Mouse (Mus musculus) midbrain, postnatal 0 days (tissue): Measurements from ENCODE around the gene Rit1. TPM values are rescaled to one million over a fixed set of nuclear protein-coding genes. Genes with fewer than 3 reads are reported as not detected.

Experiments used
- ATAC-seq: fragments of 200-750 bp; cut with Nextera tagmentation; 2 replicates; pipeline ENCODE4 v1.8.0; 2017; ENCODE audit warnings: moderate number of reproducible peaks, mild to moderate bottlenecking, moderate TSS enrichment, moderate library complexity; ENCODE audit not compliant: low FRiP score
- DNase-seq: peaks from one replicate; pipeline ENCODE4 v3.0.0-alpha.2; 2015; ENCODE audit warnings: low spot score
- H3K27ac ChIP-seq: fragments of 300-500 bp; sonication (generic); 2 replicates; pipeline ENCODE4 v1.5.1; 2014; ENCODE audit warnings: low read depth, mild to moderate bottlenecking, low read length, mixed read lengths
- H3K27me3 ChIP-seq: fragments of 300-500 bp; sonication (generic); 2 replicates; pipeline ENCODE4 v1.6.1; 2014; ENCODE audit warnings: low read length, control low read depth, mixed read lengths; ENCODE audit not compliant: insufficient read depth
- H3K36me3 ChIP-seq: fragments of 300-500 bp; sonication (generic); 2 replicates; pipeline ENCODE4 v1.6.1; 2014; ENCODE audit warnings: low read length, control low read depth, mixed read lengths; ENCODE audit not compliant: insufficient read depth
- H3K4me1 ChIP-seq: fragments of 300-500 bp; sonication (generic); 2 replicates; pipeline ENCODE4 v1.6.1; 2014; ENCODE audit warnings: mild to moderate bottlenecking, control low read depth, antibody characterized with exemption, low read length, mixed read lengths; ENCODE audit not compliant: insufficient read depth
- H3K4me2 ChIP-seq: fragments of 300-500 bp; sonication (generic); 2 replicates; pipeline ENCODE4 v1.6.1; 2014; ENCODE audit warnings: low read depth, mild to moderate bottlenecking, low read length, mixed read lengths; ENCODE audit not compliant: poor library complexity, severe bottlenecking
- H3K4me3 ChIP-seq: fragments of 300-500 bp; sonication (generic); 2 replicates; pipeline ENCODE4 v1.5.1; 2014; ENCODE audit warnings: low read depth, mild to moderate bottlenecking, low read length, moderate library complexity
- H3K9ac ChIP-seq: fragments of 300-500 bp; sonication (generic); replicated peaks from 2 replicates; pipeline ENCODE4 v1.6.1; 2014; ENCODE audit warnings: mild to moderate bottlenecking, low read length, moderate library complexity, mixed read lengths; ENCODE audit not compliant: poor library complexity, severe bottlenecking
- H3K9me3 ChIP-seq: fragments of 300-500 bp; sonication (generic); 2 replicates; pipeline ENCODE4 v1.6.1; 2016; ENCODE audit warnings: low read length, control low read depth
- CTCF ChIP-seq: IDR thresholded peaks from 2 replicates; pipeline ENCODE4 v1.5.1; 2016; ENCODE audit warnings: antibody characterized with exemption, mild to moderate bottlenecking
- WGBS: fragments of 180-500 bp; shearing (Covaris S2); extraction: QIAGEN DNeasy Blood & Tissue Kit; methylation state at CpG from one replicate; pipeline ENCODE4 v1.1.7; 2014; 5-methylcytosine and 5-hydroxymethylcytosine counted together
- polyA plus RNA-seq: library from polyadenylated mRNA; unstranded; fragments of >200 nt; fragmentation: Nextera tagmentation; extraction: Ambion mirVana; gene quantifications from 2 replicates; pipeline ENCODE4 v1.2.1, GENCODE M21; 2015
- total RNA-seq: library from RNA; depleted of rRNA; stranded (reverse); fragments of >200 nt; gene quantifications from 2 replicates; pipeline ENCODE4 v1.2.3, GENCODE M21; 2014

Gene Rit1
- total and polyA plus RNA-seq, 2 experiments from 2014 or later: 73.5 to 88.3 TPM

DNA sequence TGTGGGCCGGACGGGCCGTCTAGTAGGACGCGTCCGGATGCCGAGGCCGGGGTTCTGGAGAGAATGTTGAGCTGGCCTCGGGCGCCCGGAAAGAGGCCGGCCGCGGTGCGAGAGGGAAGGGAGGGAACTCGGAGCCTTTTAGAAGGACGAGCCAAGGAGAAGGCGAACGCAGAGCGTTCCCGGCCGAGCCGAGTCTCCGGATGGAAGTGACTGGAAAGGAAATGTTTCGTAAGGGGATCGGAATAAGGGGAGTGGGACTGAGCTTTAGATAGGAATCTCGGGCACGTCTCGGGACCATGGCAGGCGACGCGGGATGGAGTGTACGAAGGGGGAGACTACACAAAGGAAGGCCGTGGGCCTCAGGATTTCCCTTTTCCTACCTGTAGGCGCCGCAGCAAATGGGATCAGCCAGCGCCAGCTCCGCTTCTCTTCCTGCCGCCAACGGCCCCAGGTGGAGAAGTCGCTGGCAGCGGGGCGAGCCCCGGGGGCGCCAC lies 30.6 kb upstream of the Rit1 start:
- ATAC-seq: peak; percentile 70
- peak overlapping the region; percentile 70 for H3K4me3 ChIP-seq
- H3K27ac ChIP-seq: peak overlapping the region; percentile 95
- under 1% methylated on average over 39 of the region's 45 CpGs for WGBS
- H3K4me2 ChIP-seq: peak overlapping the region; percentile 70
- no peaks in the 10 kb centered on the region for H3K9me3 ChIP-seq
- TF ChIP-seq CTCF: peak; percentile 58
- H3K36me3 ChIP-seq: peaks cover 20% of the 10 kb centered on the region
- H3K4me1 ChIP-seq: no peaks in the 10 kb centered on the region; the same call in 1 of the 2 replicates
- peak overlapping the region; percentile 95 for H3K9ac ChIP-seq
- no peaks in the 10 kb centered on the region for H3K27me3 ChIP-seq
- peak; percentile 81 for DNase-seq

DNA sequence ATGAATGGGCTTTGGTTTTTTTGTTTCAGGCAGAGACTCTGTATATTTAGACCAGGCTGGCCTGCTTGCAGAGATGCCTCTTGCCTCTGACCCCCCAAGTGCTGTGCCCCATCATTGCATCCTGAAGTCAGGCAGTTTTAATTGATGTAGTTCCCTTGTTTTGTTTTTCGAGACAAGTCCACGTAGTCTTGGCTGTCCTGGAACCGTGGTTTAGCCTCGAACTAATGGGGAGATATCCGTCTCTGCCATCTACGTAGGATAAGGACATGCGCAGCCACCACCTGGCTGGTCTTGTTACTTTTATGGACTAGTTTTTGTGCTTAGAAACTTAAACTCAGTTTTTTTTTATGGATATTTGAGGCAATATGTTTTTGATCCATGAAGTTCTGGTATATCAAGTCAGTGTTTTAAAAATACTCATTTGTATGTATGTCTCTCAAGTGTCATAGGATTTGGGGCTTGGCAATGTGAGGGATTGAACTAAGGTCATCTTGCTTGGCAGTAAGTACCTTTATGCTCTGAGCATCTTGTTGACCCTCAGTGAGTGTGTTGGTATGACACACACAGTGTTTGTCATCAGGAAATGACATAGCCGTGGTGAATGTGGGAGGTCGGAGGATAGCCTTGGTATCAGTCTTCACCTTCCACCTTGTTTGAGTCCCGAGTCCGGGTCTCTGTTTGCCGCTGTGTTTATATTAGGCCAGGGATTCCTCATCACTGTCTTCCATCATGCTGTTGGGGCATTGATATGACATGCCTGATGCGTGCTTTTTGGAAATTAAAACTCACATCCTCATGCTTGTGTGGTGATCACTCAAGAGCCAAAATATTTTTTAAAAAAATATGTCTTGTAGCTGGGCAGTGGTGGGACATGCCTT lies 29.7 kb upstream of the Rit1 start:
- no peak for ATAC-seq
- H3K9me3 ChIP-seq: no peaks in the 10 kb centered on the region
- peak overlapping the region; percentile 95 for H3K27ac ChIP-seq
- 53% methylated on average over 13 of the region's 13 CpGs for WGBS
- TF ChIP-seq CTCF: no peak
- peak overlapping the region; percentile 70 for H3K4me2 ChIP-seq
- peak overlapping the region; percentile 70 for H3K4me3 ChIP-seq
- peak overlapping the region; percentile 95 for H3K9ac ChIP-seq
- DNase-seq: no peak
- no peaks in the 10 kb centered on the region; the same call in 1 of the 2 replicates for H3K4me1 ChIP-seq
- no peaks in the 10 kb centered on the region for H3K27me3 ChIP-seq
- H3K36me3 ChIP-seq: peaks cover 22% of the 10 kb centered on the region

DNA sequence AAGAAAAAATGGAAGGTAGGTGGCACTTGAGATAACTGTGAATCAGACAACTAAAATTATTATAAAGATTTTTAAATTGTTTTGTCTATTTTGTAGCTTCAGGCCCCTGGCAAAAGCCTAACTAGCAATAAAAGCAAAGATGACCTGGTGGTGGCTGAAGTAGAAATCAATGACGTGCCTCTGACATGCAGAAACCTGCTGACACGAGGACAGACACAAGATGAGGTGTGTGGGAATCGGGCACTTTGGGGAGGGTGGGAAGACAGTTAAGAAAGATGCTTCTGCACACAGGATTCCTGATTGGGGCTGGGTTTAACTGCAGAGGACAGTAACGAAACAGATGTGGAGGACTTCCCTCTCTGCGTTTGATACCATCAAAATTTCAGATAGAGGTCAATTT lies 27.6 kb upstream of the Rit1 start:
- H3K4me2 ChIP-seq: no peak overlapping the region
- no peak for TF ChIP-seq CTCF
- H3K4me1 ChIP-seq: no peaks in the 10 kb centered on the region; the same call in 1 of the 2 replicates

DNA sequence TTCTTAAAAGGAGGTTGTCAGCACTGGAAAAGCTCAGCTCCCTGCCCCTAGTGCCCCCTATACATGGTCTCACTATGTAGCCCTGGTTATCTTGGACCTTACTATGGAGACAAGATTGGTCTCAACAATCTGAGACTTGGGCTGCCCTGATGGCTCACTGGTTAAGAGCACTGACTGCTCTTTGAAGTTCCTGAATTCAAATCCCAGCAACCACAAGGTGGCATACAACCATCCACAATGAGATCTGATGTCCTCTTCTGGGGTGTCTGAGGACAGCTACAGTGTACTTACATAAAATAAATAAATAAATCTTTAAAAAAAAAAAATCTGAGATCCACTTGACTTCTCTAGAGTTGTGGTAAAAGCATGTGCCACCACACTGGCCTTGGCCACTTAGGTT lies 21.1 kb upstream of the Rit1 start:
- Histone ChIP-seq H3K4me1 (no peaks in the 10 kb centered on the region), H3K4me3 (no peak overlapping the region), H3K4me2 (no peak overlapping the region), H3K9ac (no peak overlapping the region), H3K27ac (no peak overlapping the region), H3K27me3 (no peaks in the 10 kb centered on the region), H3K36me3 (peaks cover 74% of the 10 kb centered on the region), H3K9me3 (no peaks in the 10 kb centered on the region)
- peak; percentile 33; the same call in 1 of the 2 replicates for TF ChIP-seq CTCF
- DNase-seq (no peak), ATAC-seq (no peak)

More for the DNA sequence above, 27.6 kb upstream of the Rit1 start:
- no peak overlapping the region for H3K9ac ChIP-seq
- H3K4me3 ChIP-seq: no peak overlapping the region
- no peak for DNase-seq
- no peak overlapping the region for H3K27ac ChIP-seq
- peaks cover 30% of the 10 kb centered on the region for H3K36me3 ChIP-seq
- H3K9me3 ChIP-seq: no peaks in the 10 kb centered on the region
- no peak for ATAC-seq
- H3K27me3 ChIP-seq: no peaks in the 10 kb centered on the region
- WGBS: 92% methylated on average over 5 of the region's 5 CpGs

DNA sequence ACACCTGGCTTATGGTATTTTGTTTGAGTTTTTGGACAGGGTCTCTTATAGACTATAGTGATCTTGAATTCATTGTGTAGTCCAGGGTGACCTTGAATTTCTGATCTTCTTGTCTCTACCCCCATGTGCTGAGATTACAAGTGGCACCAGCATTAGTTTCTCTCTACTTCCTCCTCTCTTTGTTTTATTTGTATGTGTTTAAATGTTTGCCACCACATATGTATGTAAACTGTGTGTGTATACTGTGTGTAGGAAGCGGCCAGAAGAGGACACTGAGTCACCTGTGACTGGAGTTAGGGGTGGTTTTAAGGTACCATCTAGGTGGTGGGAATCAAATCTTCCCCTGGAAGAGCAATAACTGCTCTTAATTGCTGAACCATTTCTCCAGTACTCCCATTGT lies 18.6 kb upstream of the Rit1 start:
- DNase-seq (no peak), ATAC-seq (no peak)
- Histone ChIP-seq H3K36me3 (peaks cover 77% of the 10 kb centered on the region), H3K9me3 (no peaks in the 10 kb centered on the region), H3K27ac (no peak overlapping the region), H3K4me2 (no peak overlapping the region), H3K9ac (no peak overlapping the region), H3K27me3 (no peaks in the 10 kb centered on the region), H3K4me3 (no peak overlapping the region), H3K4me1 (no peaks in the 10 kb centered on the region)
- no peak for TF ChIP-seq CTCF
- WGBS: 97% methylated on average over 1 of the region's 1 CpGs

DNA sequence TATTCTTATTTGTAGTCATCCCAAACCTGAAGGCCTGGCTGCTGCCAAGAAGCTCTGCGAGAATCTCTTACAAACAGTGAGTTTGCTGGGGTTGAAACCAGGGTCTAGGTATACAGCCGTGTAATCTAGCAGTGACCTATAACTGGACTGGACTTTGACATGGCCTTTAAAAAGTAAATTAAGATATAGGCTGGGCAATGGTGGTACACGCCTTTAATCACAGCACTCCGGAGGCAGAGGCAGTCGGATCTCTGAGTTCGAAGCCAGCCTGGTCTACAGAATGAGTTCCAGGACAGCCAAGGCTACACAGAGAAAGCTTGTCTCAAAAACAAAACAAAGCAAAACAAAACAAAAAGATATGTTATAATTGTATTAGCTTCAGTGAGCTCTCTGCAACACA lies 17.8 kb upstream of the Rit1 start:
- Histone ChIP-seq H3K4me3 (no peak overlapping the region), H3K36me3 (peaks cover 77% of the 10 kb centered on the region), H3K27ac (no peak overlapping the region), H3K27me3 (no peaks in the 10 kb centered on the region), H3K9me3 (no peaks in the 10 kb centered on the region), H3K4me1 (no peaks in the 10 kb centered on the region), H3K9ac (no peak overlapping the region), H3K4me2 (no peak overlapping the region)
- ATAC-seq: no peak
- no peak for DNase-seq
- WGBS: 93% methylated on average over 6 of the region's 6 CpGs
- no peak for TF ChIP-seq CTCF
